In genomic region chr14:25547882-25548281, GRCm38 (mm10) we compare ENCODE assay signal across 9 mouse cellular contexts.
DNase-seq lines count a peak whose midpoint lies in the region; ATAC-seq and TF ChIP-seq lines count a peak whose summit lies in the region.
"Had no signal": no experiment of that assay in that cellular context is flagged by ENCODE, and none has a peak within 500 bp of the region (broad histone marks: within the 10 kb centered on the region; RNA-seq: fewer than 3 reads in every experiment).

No protein-coding gene starts in this region.

- no peak for DNase-seq in intestine, embryonic 14.5 days (ENCODE audit: low spot score)
- no peak for DNase-seq in thymus, postnatal 14 days
- DNase-seq in embryo, embryonic 9.5 days (ENCODE audit: extremely low spot score) = no peak
- DNase-seq: right cerebral cortex, postnatal 25 days had no signal

- peak overlapping the region; percentile 59 for H3K27ac ChIP-seq in intestine, embryonic 14.5 days (ENCODE audit: low read depth)
- no peak overlapping the region for H3K27ac ChIP-seq in intestine, postnatal 0 days (ENCODE audit: low read depth, low read length)
- H3K27ac ChIP-seq in embryonic fibroblast, embryonic 13.5 days (ENCODE audit: insufficient read depth, low read length) = peak overlapping the region; percentile 18; the same call in 1 of the 2 replicates
- peak overlapping the region; percentile 80 for H3K27ac ChIP-seq in limb, embryonic 15.5 days

- 78% methylated on average over 9 of the region's 9 CpGs for WGBS in intestine, embryonic 14.5 days
- WGBS in intestine, postnatal 0 days = 75% methylated on average over 9 of the region's 9 CpGs
- 58% methylated on average over 9 of the region's 9 CpGs for WGBS in limb, embryonic 15.5 days

- no peaks in the 10 kb centered on the region for H3K27me3 ChIP-seq in intestine, embryonic 14.5 days (replicated peaks; ENCODE audit: control insufficient read depth, insufficient read depth, low read length)
- H3K27me3 ChIP-seq in intestine, postnatal 0 days (replicated peaks; ENCODE audit: control insufficient read depth, insufficient read depth, low read length) = no peaks in the 10 kb centered on the region
- no peaks in the 10 kb centered on the region for H3K27me3 ChIP-seq in limb, embryonic 15.5 days

- no peak for ATAC-seq in intestine, embryonic 14.5 days (replicated peaks; ENCODE audit: low FRiP score, low TSS enrichment, low read depth)
- no peak for ATAC-seq in intestine, postnatal 0 days
- peak; percentile 24; the same call in 1 of the 2 replicates for ATAC-seq in common myeloid progenitor, adult 5-6 weeks (replicated peaks; ENCODE audit: low read depth, poor library complexity, severe bottlenecking)
- no peak for ATAC-seq in limb, embryonic 15.5 days (ENCODE audit: insufficient number of reproducible peaks, low FRiP score, low TSS enrichment, low read depth)
- no peak for ATAC-seq in cerebellum, adult (ENCODE audit: insufficient number of reproducible peaks, low FRiP score, low TSS enrichment)

- peaks cover 36% of the 10 kb centered on the region for H3K4me1 ChIP-seq in intestine, embryonic 14.5 days (replicated peaks; ENCODE audit: control insufficient read depth, insufficient read depth, low read length)
- H3K4me1 ChIP-seq in intestine, postnatal 0 days (replicated peaks; ENCODE audit: control insufficient read depth, insufficient read depth, low read length) = no peaks in the 10 kb centered on the region
- H3K4me1 ChIP-seq in embryonic fibroblast, embryonic 13.5 days (ENCODE audit: control insufficient read depth, insufficient read depth, low read length) = peaks cover 17% of the 10 kb centered on the region
- peaks cover 67% of the 10 kb centered on the region for H3K4me1 ChIP-seq in limb, embryonic 15.5 days

- peaks cover 33% of the 10 kb centered on the region; the same call in 1 of the 2 replicates for H3K36me3 ChIP-seq in intestine, embryonic 14.5 days (ENCODE audit: control insufficient read depth, insufficient read depth, low read length)
- peaks cover 31% of the 10 kb centered on the region for H3K36me3 ChIP-seq in intestine, postnatal 0 days (ENCODE audit: control insufficient read depth, insufficient read depth)
- H3K36me3 ChIP-seq in limb, embryonic 15.5 days = peaks cover 17% of the 10 kb centered on the region

- H3K4me3 ChIP-seq in intestine, embryonic 14.5 days (ENCODE audit: low read depth, low read length) = no peak overlapping the region
- no peak overlapping the region for H3K4me3 ChIP-seq in intestine, postnatal 0 days (ENCODE audit: low read depth, low read length)
- no peak overlapping the region for H3K4me3 ChIP-seq in embryonic fibroblast, embryonic 13.5 days (ENCODE audit: insufficient read depth, low read length)
- H3K4me3 ChIP-seq in limb, embryonic 15.5 days = no peak overlapping the region

- no peak overlapping the region for H3K4me2 ChIP-seq in intestine, embryonic 14.5 days (ENCODE audit: low read length)
- no peak overlapping the region for H3K4me2 ChIP-seq in intestine, postnatal 0 days (replicated peaks; ENCODE audit: low read depth)
- no peak overlapping the region for H3K4me2 ChIP-seq in limb, embryonic 15.5 days

- H3K9ac ChIP-seq in intestine, embryonic 14.5 days (ENCODE audit: low read length) = no peak overlapping the region
- no peak overlapping the region for H3K9ac ChIP-seq in intestine, postnatal 0 days (ENCODE audit: low read depth, low read length)
- H3K9ac ChIP-seq in limb, embryonic 15.5 days = no peak overlapping the region

- no peak for TF ChIP-seq POLR2A in embryonic fibroblast, embryonic 13.5 days (IDR thresholded peaks at IDR 0.05; ENCODE audit: low read depth, low read length)

- no peaks in the 10 kb centered on the region for H3K9me3 ChIP-seq in intestine, embryonic 14.5 days (ENCODE audit: control insufficient read depth, low read length)
- no peaks in the 10 kb centered on the region for H3K9me3 ChIP-seq in intestine, postnatal 0 days (ENCODE audit: control insufficient read depth)
- no peaks in the 10 kb centered on the region for H3K9me3 ChIP-seq in limb, embryonic 15.5 days

- TF ChIP-seq CTCF in intestine, postnatal 0 days (IDR thresholded peaks at IDR 0.05; ENCODE audit: low read depth) = no peak
- no peak for TF ChIP-seq CTCF in embryonic fibroblast, embryonic 13.5 days (IDR thresholded peaks at IDR 0.05; ENCODE audit: borderline replicate concordance, insufficient read depth, low read length)
